Mouse (Mus musculus) heart, adult 18-20 months (tissue): ENCODE measurements around the gene Hoxc5. TPM values are rescaled to one million over a fixed set of nuclear protein-coding genes. Genes with fewer than 3 reads are reported as not detected.

Source experiments
- DNase-seq, 2 experiments: peaks; one replicate each; pipeline ENCODE4 v3.0.0; 2021 to 2022; ENCODE audit warnings: mixed read lengths in 1 of 2
- total RNA-seq, 2 experiments: library from RNA; stranded (reverse); gene quantifications; 2 replicates each; pipeline ENCODE4 v1.2.3; 2021

Gene Hoxc5
- total RNA-seq, 2 experiments from 2014 or later: 0.18 TPM; not detected in 1

GRCm38 (mm10) chr15:102967511-102968397, 511 bp downstream of the Hoxc5 start:
- no peak for DNase-seq

GRCm38 (mm10) chr15:102969296-102969695, 2.1 kb downstream of the Hoxc5 start:
- DNase-seq: no peak

- no peak for DNase-seq
These were observed 3.5 kb downstream of the Hoxc5 start for GRCm38 (mm10) chr15:102970740-102971139.

GRCm38 (mm10) chr15:102972254-102972653, 5.0 kb downstream of the Hoxc5 start:
- DNase-seq: no peak

GRCm38 (mm10) chr15:102972753-102973152, 5.5 kb downstream of the Hoxc5 start:
- no peak for DNase-seq

- no peak for DNase-seq
These were observed 7.8 kb downstream of the Hoxc5 start for GRCm38 (mm10) chr15:102975034-102975433.

GRCm38 (mm10) chr15:102975688-102976111, 8.5 kb downstream of the Hoxc5 start:
- no peak for DNase-seq

GRCm38 (mm10) chr15:102976171-102976570, 8.9 kb downstream of the Hoxc5 start, which contains the start of gene Hoxc9:
Hoxc9 (plus strand) TSS chr15:102976439.
- no peak for DNase-seq

- no peak for DNase-seq
These were observed 9.6 kb downstream of the Hoxc5 start for GRCm38 (mm10) chr15:102976631-102977422.

- DNase-seq: no peak
These were observed 10.3 kb downstream of the Hoxc5 start for GRCm38 (mm10) chr15:102977423-102977974.

- DNase-seq: no peak
These were observed 11.6 kb downstream of the Hoxc5 start for GRCm38 (mm10) chr15:102978615-102979515.

GRCm38 (mm10) chr15:102979936-102980335, 12.7 kb downstream of the Hoxc5 start:
- DNase-seq: no peak

GRCm38 (mm10) chr15:102980352-102980751, 13.1 kb downstream of the Hoxc5 start:
- no peak for DNase-seq

GRCm38 (mm10) chr15:102980912-102981311, 13.7 kb downstream of the Hoxc5 start:
- no peak for DNase-seq

- no peak for DNase-seq
These were observed 14.4 kb downstream of the Hoxc5 start for GRCm38 (mm10) chr15:102981379-102982288.

- DNase-seq: no peak
These were observed 16.5 kb downstream of the Hoxc5 start for GRCm38 (mm10) chr15:102983716-102984115.

- no peak for DNase-seq
These were observed 17.3 kb downstream of the Hoxc5 start for GRCm38 (mm10) chr15:102984521-102984920.

GRCm38 (mm10) chr15:102984925-102985324, 17.7 kb downstream of the Hoxc5 start:
- DNase-seq: no peak

GRCm38 (mm10) chr15:102987124-102987833, 20.0 kb downstream of the Hoxc5 start:
- peak; percentile 89 to 98 for DNase-seq

GRCm38 (mm10) chr15:102988078-102988477, 20.8 kb downstream of the Hoxc5 start:
- no peak for DNase-seq
